Mouse (Mus musculus) v-Abl transformed pro-B cells (cell line): ENCODE data around the gene Usb1.
"Not testable (repeated sequence)": the region's sequence is repeated elsewhere in the genome, so short reads cannot be mapped to it uniquely, and the experiment has no call there.

Experiments used
- in situ Hi-C, 2 experiments: fragments of 400-800 bp; cut with MboI; formaldehyde crosslinking; loops; one replicate each; pipeline ENCODE4 v1.15.1; 2025; ENCODE audit not compliant: unreplicated experiment in 2 of 2

Gene Usb1

GRCm38 (mm10) chr8:95361016-95361341 is 28.9 kb downstream of the Usb1 start:
- in situ Hi-C loops, result no loop called here

- in situ Hi-C loops, result no loop called here
Observed at GRCm38 (mm10) chr8:95362272-95362671, 30.2 kb downstream of the Usb1 start.

GRCm38 (mm10) chr8:95363849-95364248 is 31.8 kb downstream of the Usb1 start:
- in situ Hi-C loops, result no loop called here

- in situ Hi-C loops, result no loop called here
Observed at GRCm38 (mm10) chr8:95369581-95370326, 37.7 kb downstream of the Usb1 start.

- in situ Hi-C loops, result no loop called here
Observed at GRCm38 (mm10) chr8:95373389-95374002, 41.4 kb downstream of the Usb1 start.

GRCm38 (mm10) chr8:95374429-95374828 is 42.3 kb downstream of the Usb1 start:
- in situ Hi-C loops, result no loop called here

GRCm38 (mm10) chr8:95375374-95375930 is 43.4 kb downstream of the Usb1 start:
- in situ Hi-C loops, result no loop called here

- in situ Hi-C loops, result no loop called here
Observed at GRCm38 (mm10) chr8:95376309-95376999, 44.4 kb downstream of the Usb1 start.

GRCm38 (mm10) chr8:95377101-95377500 is 45.0 kb downstream of the Usb1 start:
- in situ Hi-C loops, result no loop called here

GRCm38 (mm10) chr8:95377863-95378291 is 45.8 kb downstream of the Usb1 start:
- in situ Hi-C loops, result no loop called here

- in situ Hi-C loops, result not testable (repeated sequence)
Observed at GRCm38 (mm10) chr8:95378928-95379327, 46.8 kb downstream of the Usb1 start.

GRCm38 (mm10) chr8:95380953-95381352 is 48.9 kb downstream of the Usb1 start:
- in situ Hi-C loops, result no loop called here

GRCm38 (mm10) chr8:95381595-95381994 is 49.5 kb downstream of the Usb1 start:
- in situ Hi-C loops, result no loop called here

GRCm38 (mm10) chr8:95384501-95384900 is 52.4 kb downstream of the Usb1 start:
- in situ Hi-C loops, result no loop called here

- in situ Hi-C loops, result no loop called here
Observed at GRCm38 (mm10) chr8:95386037-95386436, 54.0 kb downstream of the Usb1 start.

GRCm38 (mm10) chr8:95387221-95387620 is 55.1 kb downstream of the Usb1 start:
- in situ Hi-C loops, result no loop called here

GRCm38 (mm10) chr8:95387936-95388335 is 55.9 kb downstream of the Usb1 start:
- in situ Hi-C loops, result no loop called here

- in situ Hi-C loops, result no loop called here
Observed at GRCm38 (mm10) chr8:95390312-95390711, 58.2 kb downstream of the Usb1 start.

GRCm38 (mm10) chr8:95391101-95391500 is 59.0 kb downstream of the Usb1 start:
- in situ Hi-C loops, result no loop called here

GRCm38 (mm10) chr8:95392604-95393003 is 60.5 kb downstream of the Usb1 start:
- in situ Hi-C loops, result no loop called here

- in situ Hi-C loops, result no loop called here
Observed at GRCm38 (mm10) chr8:95395186-95395918, 63.3 kb downstream of the Usb1 start.
